Mouse (Mus musculus) cerebellum, adult 8-10 months (tissue): ENCODE results near the gene AC140267.1.

Experiments
- DNase-seq: peaks from one replicate; pipeline ENCODE4 v3.0.0; 2022

AC140267.1 gene

GRCm38 (mm10) chr15:80266281-80266680, 30.6 kb downstream of the AC140267.1 start:
- peak; percentile 86 for DNase-seq

- no peak for DNase-seq
Observed at GRCm38 (mm10) chr15:80271858-80272396, 36.3 kb downstream of the AC140267.1 start.

GRCm38 (mm10) chr15:80277107-80277506, 41.5 kb downstream of the AC140267.1 start:
- DNase-seq: no peak

- DNase-seq: no peak
Observed at GRCm38 (mm10) chr15:80277625-80278024, 42.0 kb downstream of the AC140267.1 start.

- peak; percentile 68 for DNase-seq
Observed at GRCm38 (mm10) chr15:80278121-80278759, 42.6 kb downstream of the AC140267.1 start.

GRCm38 (mm10) chr15:80279053-80279452, 43.4 kb downstream of the AC140267.1 start:
- DNase-seq: no peak

- no peak for DNase-seq
Observed at GRCm38 (mm10) chr15:80280646-80281045, 45.0 kb downstream of the AC140267.1 start.
